Mouse (Mus musculus) c-Kit-positive CD71-negative TER-119-negative erythroid progenitor cells, embryonic 14.5 days (primary cell): ENCODE results near the gene Sgk1.
"Not testable (repeated sequence)": the region's sequence is repeated elsewhere in the genome, so short reads cannot be mapped to it uniquely, and the experiment has no call there.

ENCODE experiments used
- DNase-seq: peaks from one replicate; pipeline ENCODE4 v3.0.0-alpha.2; 2013; ENCODE audit warnings: low read depth

Gene Sgk1

GRCm38 (mm10) chr10:21868221-21868620 is 13.8 kb upstream of the Sgk1 start:
- no peak for DNase-seq

- no peak for DNase-seq
Observed at GRCm38 (mm10) chr10:21868623-21869022, 13.4 kb upstream of the Sgk1 start.

- no peak for DNase-seq
Observed at GRCm38 (mm10) chr10:21881837-21882183, 174 bp upstream of the Sgk1 start.

GRCm38 (mm10) chr10:21883587-21883986 is 1.6 kb downstream of the Sgk1 start:
- DNase-seq, result no peak

GRCm38 (mm10) chr10:21884534-21884933 is 2.5 kb downstream of the Sgk1 start:
- no peak for DNase-seq

- DNase-seq, result no peak
Observed at GRCm38 (mm10) chr10:21889141-21889765, 7.3 kb downstream of the Sgk1 start.

- DNase-seq, result no peak
Observed at GRCm38 (mm10) chr10:21890293-21890692, 8.3 kb downstream of the Sgk1 start.

GRCm38 (mm10) chr10:21891442-21891841 is 9.5 kb downstream of the Sgk1 start:
- no peak for DNase-seq

- no peak for DNase-seq
Observed at GRCm38 (mm10) chr10:21892104-21892503, 10.1 kb downstream of the Sgk1 start.

GRCm38 (mm10) chr10:21898417-21898816 is 16.4 kb downstream of the Sgk1 start:
- no peak for DNase-seq

GRCm38 (mm10) chr10:21898851-21899250 is 16.9 kb downstream of the Sgk1 start:
- not testable (repeated sequence) for DNase-seq

GRCm38 (mm10) chr10:21899397-21899796 is 17.4 kb downstream of the Sgk1 start:
- no peak for DNase-seq

- no peak for DNase-seq
Observed at GRCm38 (mm10) chr10:21902152-21903140, 20.5 kb downstream of the Sgk1 start.

GRCm38 (mm10) chr10:21904151-21904550 is 22.2 kb downstream of the Sgk1 start:
- DNase-seq, result no peak

GRCm38 (mm10) chr10:21905616-21906015 is 23.6 kb downstream of the Sgk1 start:
- no peak for DNase-seq

GRCm38 (mm10) chr10:21906894-21907446 is 25.0 kb downstream of the Sgk1 start:
- no peak for DNase-seq

GRCm38 (mm10) chr10:21907784-21908183 is 25.8 kb downstream of the Sgk1 start:
- DNase-seq, result no peak

- DNase-seq, result no peak
Observed at GRCm38 (mm10) chr10:21908686-21909085, 26.7 kb downstream of the Sgk1 start.

- DNase-seq, result no peak
Observed at GRCm38 (mm10) chr10:21910334-21910733, 28.4 kb downstream of the Sgk1 start.

GRCm38 (mm10) chr10:21911303-21911947 is 29.4 kb downstream of the Sgk1 start:
- no peak for DNase-seq

GRCm38 (mm10) chr10:21914751-21915150 is 32.8 kb downstream of the Sgk1 start:
- no peak for DNase-seq

GRCm38 (mm10) chr10:21916301-21917071 is 34.5 kb downstream of the Sgk1 start:
- DNase-seq, result no peak
